Mouse (Mus musculus): ENCODE results near the gene Hsd17b11.

DNA sequence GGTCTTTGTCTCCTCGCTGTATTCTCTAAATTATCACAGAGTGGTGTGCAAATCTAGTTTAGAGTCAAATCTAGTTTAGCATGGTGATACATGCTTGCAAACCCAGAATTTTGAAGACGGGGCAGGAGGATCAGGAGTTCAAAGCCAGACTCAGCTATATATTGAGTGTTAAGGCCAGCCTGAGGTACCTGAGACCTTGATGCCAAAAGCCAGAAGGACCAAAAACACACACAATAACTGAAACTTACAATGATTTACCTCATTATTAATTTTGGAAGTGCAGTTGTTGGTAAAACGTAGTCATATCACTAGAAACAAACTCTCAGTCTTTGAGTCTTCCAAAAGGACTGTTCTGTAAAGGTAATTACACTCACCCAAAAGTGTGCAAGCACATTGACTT lies 12.3 kb downstream of the Hsd17b11 start:
- no peak for TF ChIP-seq CTCF (IDR thresholded peaks at IDR 0.05; ENCODE audit: extremely low read depth, insufficient read depth, low read length)
- TF ChIP-seq POLR2A (IDR thresholded peaks at IDR 0.05; ENCODE audit: extremely low read depth, insufficient read depth, low read length), result no peak
